Mouse (Mus musculus): ENCODE measurements around the gene Tex101.
"Not testable (repeated sequence)": the region's sequence is repeated elsewhere in the genome, so short reads cannot be mapped to it uniquely, and the experiment has no call there.

The Tex101 gene

GRCm38 (mm10) chr7:24636264-24636663, 40.2 kb downstream of the Tex101 start, which contains the start of gene Lypd3:
Gene Lypd3, plus strand, starts transcription at chr7:24636550.
- no peak for DNase-seq (ENCODE audit: low spot score)

DNA sequence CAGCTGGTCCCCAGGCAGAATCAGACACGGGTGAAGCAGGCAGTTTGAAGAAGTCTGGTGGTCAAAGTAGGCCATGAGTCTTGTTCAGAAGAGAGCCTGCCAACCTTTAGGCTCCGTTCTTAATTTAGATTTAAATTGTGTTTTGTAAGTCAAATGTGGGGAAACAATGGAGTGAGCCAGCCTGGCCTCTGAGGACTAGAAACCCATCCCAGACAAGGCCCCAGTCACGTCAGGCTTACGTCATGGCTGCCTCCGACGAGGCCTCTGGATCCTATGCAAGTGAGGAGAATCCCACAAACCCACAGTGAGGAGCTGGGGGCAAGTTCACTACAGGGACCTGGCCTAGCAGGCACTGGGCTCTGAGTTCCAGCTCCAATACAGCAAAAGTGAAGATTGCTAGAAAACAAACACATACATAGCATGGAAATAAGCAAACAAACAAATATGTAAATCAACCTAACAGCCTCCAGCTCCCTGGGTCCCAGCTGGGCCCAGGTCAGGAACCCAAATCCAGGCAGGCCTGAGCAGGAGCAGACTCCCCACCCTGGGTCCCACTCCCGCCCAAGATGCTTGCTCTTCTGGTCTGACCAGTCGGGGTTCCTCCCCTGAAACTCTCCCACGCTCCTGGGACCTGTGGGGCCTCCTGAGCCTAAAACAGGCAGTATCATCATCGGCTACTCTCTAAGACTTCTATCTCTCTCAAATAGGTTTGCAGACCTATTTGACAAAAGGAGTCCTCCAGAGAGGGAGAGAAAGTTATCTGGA, 46.2 kb downstream of the Tex101 start:
- no peak for DNase-seq (ENCODE audit: low spot score)

DNA sequence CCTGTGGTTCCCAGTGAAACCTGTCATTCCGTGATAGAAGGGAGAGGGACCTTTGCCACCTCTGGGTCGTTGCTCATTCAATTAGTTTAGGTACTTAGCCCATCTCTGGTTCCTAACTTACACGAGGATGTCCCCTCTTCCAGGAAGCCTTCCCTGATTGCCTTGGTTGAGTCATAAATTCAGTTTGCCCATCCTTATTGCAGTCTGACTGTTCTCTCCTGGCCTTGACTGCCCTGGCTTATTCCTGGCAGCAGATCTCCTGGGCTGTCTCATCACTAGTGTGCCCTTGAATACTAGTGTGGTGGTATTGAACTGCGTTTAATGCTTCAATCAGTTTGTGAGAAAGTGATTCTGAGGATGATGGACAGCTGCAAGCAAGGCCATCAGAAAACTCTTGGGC, 46.8 kb downstream of the Tex101 start:
- no peak for DNase-seq (ENCODE audit: low spot score)

DNA sequence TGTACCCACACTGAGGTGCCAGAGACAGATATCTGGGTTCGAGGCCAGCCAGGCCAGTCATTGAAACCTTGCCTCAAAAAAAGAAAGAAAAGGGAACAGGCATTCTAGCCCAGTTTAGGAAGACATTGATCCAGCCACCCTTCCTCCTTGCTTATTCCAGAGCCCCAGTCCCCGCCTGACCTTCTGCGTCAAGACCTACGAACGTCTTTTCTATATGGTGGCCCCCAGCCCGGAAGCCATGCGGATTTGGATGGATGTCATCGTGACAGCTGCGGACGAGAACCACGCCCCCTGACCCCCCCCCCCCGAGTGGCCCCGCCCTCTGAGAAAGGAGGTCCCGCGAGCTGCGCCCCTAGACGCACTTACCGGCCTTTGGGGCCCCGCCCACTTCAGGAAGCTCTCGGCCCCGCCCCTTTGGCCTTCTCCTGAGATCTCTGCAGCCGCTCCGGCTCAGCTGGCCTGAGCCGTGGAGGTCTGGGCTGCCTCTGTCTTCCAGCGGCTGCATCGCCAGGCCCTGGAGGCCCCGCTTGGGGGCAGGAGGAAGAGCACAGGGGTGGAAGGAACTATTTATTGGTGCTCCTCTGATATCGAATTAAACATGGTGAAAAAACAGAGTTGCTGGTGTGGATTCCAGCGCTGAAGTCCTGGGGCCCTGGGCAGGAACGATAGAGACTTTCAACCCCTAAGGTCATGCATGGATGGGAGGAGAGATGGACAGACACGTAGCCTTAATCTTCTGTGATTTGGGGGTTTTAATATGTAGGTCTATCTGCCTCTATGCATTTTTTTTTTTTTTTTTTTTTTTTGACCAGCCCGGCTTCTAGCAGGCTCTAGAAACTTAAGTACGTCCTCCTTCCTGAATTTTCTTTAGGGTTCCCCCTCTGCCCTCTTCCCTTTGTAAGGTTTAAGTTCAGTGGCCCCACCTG, 47.5 kb downstream of the Tex101 start:
- no peak for DNase-seq (ENCODE audit: low spot score)

DNA sequence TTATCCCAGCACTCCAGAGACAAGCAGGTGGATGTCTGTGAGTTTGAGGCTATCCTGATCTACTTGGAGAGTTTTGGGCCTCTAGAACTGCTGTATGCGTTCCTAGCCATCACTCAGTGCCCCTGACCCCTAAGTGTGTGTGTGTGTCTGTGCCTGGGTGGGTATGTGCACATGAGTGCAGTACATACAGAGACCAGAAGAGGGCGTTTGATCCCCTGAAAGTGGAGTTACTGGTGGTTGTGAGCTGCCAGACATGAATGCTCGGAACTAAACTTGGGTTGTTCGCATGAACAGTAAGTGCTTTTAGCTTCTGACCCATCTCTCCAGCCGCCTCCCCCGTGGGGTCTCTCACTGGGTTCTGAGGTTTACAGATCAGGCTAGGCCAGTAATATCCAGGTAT, 53.5 kb downstream of the Tex101 start:
- no peak for DNase-seq (ENCODE audit: low spot score)

DNA sequence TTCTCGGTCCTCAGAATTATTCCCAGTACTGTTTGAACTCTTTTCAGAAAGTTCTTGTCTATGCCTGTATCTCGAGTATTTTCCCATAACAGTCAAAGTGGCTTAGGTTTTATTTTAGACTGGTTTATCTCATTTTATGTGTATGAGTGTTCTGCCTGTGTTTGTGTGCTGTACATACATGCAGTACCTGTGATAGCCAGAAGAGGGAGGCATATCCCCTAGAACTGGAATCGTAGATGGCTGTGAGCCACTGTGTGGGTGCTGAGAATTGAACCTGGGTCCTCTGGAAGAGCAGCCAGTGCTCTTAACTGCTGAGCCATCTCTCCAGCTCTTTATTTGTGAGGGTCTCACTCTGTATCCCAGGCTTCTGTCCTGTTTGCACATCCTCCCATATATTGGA, 55.3 kb downstream of the Tex101 start:
- DNase-seq (ENCODE audit: low spot score), result no peak

DNA sequence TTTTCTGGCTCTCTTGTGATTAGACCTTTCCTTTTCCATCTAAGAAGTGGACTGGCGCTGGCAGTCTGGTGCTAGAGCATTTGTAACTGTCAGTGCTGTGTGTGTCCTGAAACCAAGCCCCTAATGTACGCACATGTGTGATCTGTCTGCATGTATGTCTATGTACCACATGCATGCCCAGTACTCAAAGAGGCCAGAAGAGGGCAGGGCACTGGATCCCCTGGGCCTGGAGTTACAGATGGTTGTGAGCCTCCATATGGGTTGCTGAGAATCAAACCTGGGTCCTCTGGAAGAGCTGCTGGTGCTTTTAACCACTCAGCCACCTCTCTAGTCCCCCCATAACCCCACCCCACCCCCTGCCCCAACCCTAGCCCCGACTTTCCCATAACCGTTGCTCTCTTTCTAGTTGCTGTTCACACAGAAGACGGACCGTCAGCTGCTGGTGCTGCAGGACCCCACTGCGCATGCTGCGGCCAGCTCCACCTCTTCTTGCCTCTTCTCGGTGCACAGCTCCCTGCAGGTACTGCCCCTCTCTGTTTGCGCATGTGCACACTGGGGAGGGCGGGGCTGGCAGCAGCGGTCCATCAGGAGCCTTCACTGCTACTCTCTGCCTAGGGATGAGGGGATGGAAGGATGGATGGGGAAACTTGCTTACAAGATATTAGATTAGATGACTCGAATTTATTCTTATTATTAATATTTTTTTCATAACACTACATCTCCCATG, 56.6 kb downstream of the Tex101 start:
- no peak for DNase-seq (ENCODE audit: low spot score)

DNA sequence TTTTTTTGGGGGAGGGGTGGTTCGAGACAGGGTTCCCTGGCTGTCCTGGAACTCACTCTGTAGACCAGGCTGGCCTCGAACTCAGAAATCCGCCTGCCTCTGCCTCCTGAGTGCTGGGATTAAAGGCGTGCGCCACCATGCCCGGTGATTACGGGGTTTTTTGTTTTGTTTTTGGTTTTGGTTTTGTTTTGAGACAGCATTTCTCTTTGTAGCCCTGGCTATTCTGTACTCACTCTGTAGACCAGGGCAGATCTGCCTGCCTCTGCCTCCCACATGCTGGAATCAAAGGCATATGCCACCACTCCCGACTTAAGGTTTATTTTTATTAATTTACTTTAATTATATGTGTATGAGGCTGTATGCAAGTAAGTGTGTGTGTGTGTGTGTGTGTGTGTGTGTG, 58.1 kb downstream of the Tex101 start:
- DNase-seq (ENCODE audit: low spot score), result not testable (repeated sequence)
